ENCODE assay signal across 17 mouse cellular contexts in genomic region chr8:12824562-12824961, GRCm38 (mm10). TPM values are rescaled to one million over a fixed set of nuclear protein-coding genes. Genes with fewer than 3 reads are reported as not detected.
A peak's percentile ranks its signal among the peaks of the same experiment; 100 is the strongest.
DNase-seq lines count a peak whose midpoint lies in the region; ATAC-seq and TF ChIP-seq lines count a peak whose summit lies in the region.
"Had no signal": no experiment of that assay in that cellular context is flagged by ENCODE, and none has a peak within 500 bp of the region (broad histone marks: within the 10 kb centered on the region; RNA-seq: fewer than 3 reads in every experiment).

No protein-coding gene starts in this region.

- no peaks in the 10 kb centered on the region for H3K9me3 ChIP-seq in heart, embryonic 10.5 days
- no peaks in the 10 kb centered on the region for H3K9me3 ChIP-seq in hindbrain, embryonic 16.5 days (ENCODE audit: control insufficient read depth, low read length)
- H3K9me3 ChIP-seq in hindbrain, embryonic 11.5 days (ENCODE audit: control insufficient read depth, low read length): no peaks in the 10 kb centered on the region
- H3K9me3 ChIP-seq in liver, postnatal 0 days (ENCODE audit: low read length): no peaks in the 10 kb centered on the region
- H3K9me3 ChIP-seq in stomach, postnatal 0 days (ENCODE audit: control insufficient read depth, low read length): no peaks in the 10 kb centered on the region
- H3K9me3 ChIP-seq: embryonic facial prominence, embryonic 15.5 days; forebrain, embryonic 10.5 days; liver, embryonic 15.5 days; midbrain, embryonic 15.5 days had no signal

- no peaks in the 10 kb centered on the region for H3K27me3 ChIP-seq in heart, embryonic 10.5 days (ENCODE audit: insufficient read depth, poor library complexity, severe bottlenecking)
- H3K27me3 ChIP-seq in hindbrain, embryonic 16.5 days (replicated peaks; ENCODE audit: control insufficient read depth, insufficient read depth, low read length): no peaks in the 10 kb centered on the region
- H3K27me3 ChIP-seq in hindbrain, embryonic 11.5 days (ENCODE audit: control insufficient read depth, insufficient read depth, low read length): no peaks in the 10 kb centered on the region
- peaks cover 51% of the 10 kb centered on the region for H3K27me3 ChIP-seq in liver, postnatal 0 days (ENCODE audit: insufficient read depth, low read length)
- H3K27me3 ChIP-seq in stomach, postnatal 0 days (ENCODE audit: control insufficient read depth, insufficient read depth, low read length): no peaks in the 10 kb centered on the region
- H3K27me3 ChIP-seq: embryonic facial prominence, embryonic 15.5 days; midbrain, embryonic 15.5 days had no signal

- WGBS in heart, embryonic 10.5 days: 43% methylated on average over 10 of the region's 10 CpGs
- 50% methylated on average over 10 of the region's 10 CpGs for WGBS in hindbrain, embryonic 16.5 days
- WGBS in hindbrain, embryonic 11.5 days: 58% methylated on average over 10 of the region's 10 CpGs
- 73% methylated on average over 10 of the region's 10 CpGs for WGBS in liver, postnatal 0 days (ENCODE audit: insufficient replicate concordance)
- 62% methylated on average over 10 of the region's 10 CpGs for WGBS in stomach, postnatal 0 days

- H3K4me3 ChIP-seq in heart, embryonic 10.5 days: no peak overlapping the region
- no peak overlapping the region for H3K4me3 ChIP-seq in hindbrain, embryonic 16.5 days (ENCODE audit: low read length)
- H3K4me3 ChIP-seq in hindbrain, embryonic 11.5 days (ENCODE audit: low read depth, low read length): no peak overlapping the region
- no peak overlapping the region for H3K4me3 ChIP-seq in liver, postnatal 0 days (ENCODE audit: low read depth, low read length)
- no peak overlapping the region for H3K4me3 ChIP-seq in stomach, postnatal 0 days (ENCODE audit: low read depth, low read length)
- H3K4me3 ChIP-seq: embryonic facial prominence, embryonic 15.5 days; forebrain, embryonic 10.5 days; liver, embryonic 15.5 days; midbrain, embryonic 15.5 days had no signal

- peak overlapping the region; percentile 13; the same call in 1 of the 2 replicates for H3K27ac ChIP-seq in heart, embryonic 10.5 days
- H3K27ac ChIP-seq in hindbrain, embryonic 16.5 days (ENCODE audit: low read depth, low read length): no peak overlapping the region
- no peak overlapping the region for H3K27ac ChIP-seq in hindbrain, embryonic 11.5 days (ENCODE audit: low read depth, low read length)
- no peak overlapping the region for H3K27ac ChIP-seq in liver, postnatal 0 days (ENCODE audit: low read depth)
- no peak overlapping the region for H3K27ac ChIP-seq in stomach, postnatal 0 days (replicated peaks)
- H3K27ac ChIP-seq: embryonic facial prominence, embryonic 15.5 days; forebrain, embryonic 10.5 days; liver, embryonic 15.5 days; midbrain, embryonic 15.5 days had no signal

- peaks cover 57% of the 10 kb centered on the region for H3K36me3 ChIP-seq in heart, embryonic 10.5 days
- H3K36me3 ChIP-seq in hindbrain, embryonic 16.5 days (ENCODE audit: control insufficient read depth, insufficient read depth, low read length): peaks cover 20% of the 10 kb centered on the region
- 0 out of 2 replicates have a peak, but pooled peaks cover 2% of the 10 kb centered on the region for H3K36me3 ChIP-seq in hindbrain, embryonic 11.5 days (ENCODE audit: control insufficient read depth, insufficient read depth, low read length)
- no peaks in the 10 kb centered on the region for H3K36me3 ChIP-seq in liver, postnatal 0 days (replicated peaks; ENCODE audit: insufficient read depth, low read length)
- H3K36me3 ChIP-seq in stomach, postnatal 0 days (ENCODE audit: control insufficient read depth, insufficient read depth, low read length): peaks cover 26% of the 10 kb centered on the region
- H3K36me3 ChIP-seq: liver, embryonic 15.5 days had no signal

- TF ChIP-seq EP300 in liver, postnatal 0 days (IDR thresholded peaks at IDR 0.05; ENCODE audit: low read depth): no peak
- TF ChIP-seq EP300 in stomach, postnatal 0 days (optimal IDR thresholded peaks at IDR 0.05): no peak

- TF ChIP-seq CTCF in liver, postnatal 0 days (IDR thresholded peaks at IDR 0.05; ENCODE audit: low read depth): 0 out of 2 replicates have a peak, but pooled peaks have one; percentile 4
- TF ChIP-seq CTCF in stomach, postnatal 0 days (IDR thresholded peaks at IDR 0.05; ENCODE audit: low read depth): peak; percentile 28; the same call in 1 of the 2 replicates

- H3K4me1 ChIP-seq in heart, embryonic 10.5 days: peaks cover 43% of the 10 kb centered on the region
- no peaks in the 10 kb centered on the region for H3K4me1 ChIP-seq in hindbrain, embryonic 16.5 days (ENCODE audit: control insufficient read depth, insufficient read depth, low read depth, low read length)
- 0 out of 2 replicates have a peak, but pooled peaks cover 2% of the 10 kb centered on the region for H3K4me1 ChIP-seq in hindbrain, embryonic 11.5 days (replicated peaks; ENCODE audit: control insufficient read depth, insufficient read depth, low read length)
- no peaks in the 10 kb centered on the region for H3K4me1 ChIP-seq in liver, postnatal 0 days (ENCODE audit: insufficient read depth)
- no peaks in the 10 kb centered on the region for H3K4me1 ChIP-seq in stomach, postnatal 0 days (replicated peaks; ENCODE audit: control insufficient read depth, insufficient read depth)
- H3K4me1 ChIP-seq: liver, embryonic 15.5 days; midbrain, embryonic 15.5 days had no signal

- no peak overlapping the region for H3K4me2 ChIP-seq in hindbrain, embryonic 16.5 days (ENCODE audit: low read length)
- H3K4me2 ChIP-seq in hindbrain, embryonic 11.5 days (replicated peaks; ENCODE audit: low read depth, low read length): no peak overlapping the region
- no peak overlapping the region for H3K4me2 ChIP-seq in liver, postnatal 0 days (ENCODE audit: low read depth, low read length)
- H3K4me2 ChIP-seq in stomach, postnatal 0 days (replicated peaks; ENCODE audit: low read depth): no peak overlapping the region
- H3K4me2 ChIP-seq: embryonic facial prominence, embryonic 15.5 days; liver, embryonic 15.5 days; midbrain, embryonic 15.5 days had no signal

- ATAC-seq in hindbrain, embryonic 16.5 days: peak; percentile 50; the same call in 1 of the 2 replicates
- no peak for ATAC-seq in hindbrain, embryonic 11.5 days (ENCODE audit: low FRiP score)
- ATAC-seq in liver, postnatal 0 days: no peak
- no peak for ATAC-seq in stomach, postnatal 0 days (ENCODE audit: low FRiP score, low TSS enrichment)
- ATAC-seq: midbrain, embryonic 15.5 days had no signal

- H3K9ac ChIP-seq in hindbrain, embryonic 16.5 days (ENCODE audit: low read depth, low read length): no peak overlapping the region
- H3K9ac ChIP-seq in hindbrain, embryonic 11.5 days (ENCODE audit: low read depth, low read length): no peak overlapping the region
- H3K9ac ChIP-seq in liver, postnatal 0 days (replicated peaks): no peak overlapping the region
- no peak overlapping the region; the same call in 1 of the 2 replicates for H3K9ac ChIP-seq in stomach, postnatal 0 days (ENCODE audit: low read length)
- H3K9ac ChIP-seq: embryonic facial prominence, embryonic 15.5 days; liver, embryonic 15.5 days; midbrain, embryonic 15.5 days had no signal

- no peak for DNase-seq in heart, embryonic 10.5 days (ENCODE audit: low spot score)
- no peak for DNase-seq in heart, adult 8-10 months (ENCODE audit: low spot score)
- DNase-seq in hindbrain, embryonic 11.5 days (ENCODE audit: low spot score): no peak
- DNase-seq in liver, postnatal 0 days: no peak
- DNase-seq in liver: no peak
- DNase-seq in stomach, postnatal 0 days (ENCODE audit: low spot score): peak; percentile 29
- DNase-seq: cerebellum, adult 9-10 months; gastrocnemius, postnatal 10 days; left cerebral cortex, postnatal 4 days; right cerebral cortex, postnatal 4 days; thymus, postnatal 25 days had no signal

RNA-seq across cellular contexts. Expression of gene Mcf2l, which starts 49.0 kb away (rescaled TPM):
- 8.3 and 9.1 TPM in 2 replicates for polyA plus RNA-seq in heart, embryonic 10.5 days (2016; fragmentation: Nextera tagmentation; extraction: Ambion mirVana)
- 10 to 100 TPM; 55.6 to 85.0 (median 65.1) TPM for total RNA-seq in heart, adult 8-10 months (2022)
- 142 and 159 TPM in 2 replicates for polyA plus RNA-seq in hindbrain, embryonic 16.5 days (2015; fragmentation: Nextera tagmentation; extraction: Ambion mirVana)
- 51.0 and 54.4 TPM in 2 replicates for polyA plus RNA-seq in hindbrain, embryonic 11.5 days (2014; fragmentation: Nextera tagmentation; extraction: Ambion mirVana)
- 0.99 and 1.2 TPM in 2 replicates for polyA plus RNA-seq in liver, postnatal 0 days (2015; fragmentation: Nextera tagmentation; extraction: Ambion mirVana)
- polyA plus RNA-seq in stomach, postnatal 0 days (2015; fragmentation: Nextera tagmentation; extraction: Ambion mirVana): 9.6 TPM in 2 replicates
- total RNA-seq: CH12.LX had no signal
